Mouse (Mus musculus) splenic B cell, adult 2 months (primary cell): ENCODE data around the gene Nme3.
"Not testable (repeated sequence)": the region's sequence is repeated elsewhere in the genome, so short reads cannot be mapped to it uniquely, and the experiment has no call there.

ENCODE experiments used
- DNase-seq: peaks from one replicate; pipeline ENCODE4 v3.0.0-alpha.2; 2011; ENCODE audit warnings: low read depth, low spot score
- H3K27me3 ChIP-seq: 2 replicates; pipeline ENCODE4 v1.6.1; 2012; ENCODE audit warnings: mild to moderate bottlenecking, low read length, moderate library complexity, mixed read lengths; ENCODE audit not compliant: control insufficient read depth, poor library complexity, insufficient read depth, severe bottlenecking
- H3K36me3 ChIP-seq: 2 replicates; pipeline ENCODE4 v1.6.1; 2012; ENCODE audit warnings: mild to moderate bottlenecking, low read length, moderate library complexity, mixed read lengths; ENCODE audit not compliant: control insufficient read depth, poor library complexity, insufficient read depth, severe bottlenecking

The Nme3 gene

DNA sequence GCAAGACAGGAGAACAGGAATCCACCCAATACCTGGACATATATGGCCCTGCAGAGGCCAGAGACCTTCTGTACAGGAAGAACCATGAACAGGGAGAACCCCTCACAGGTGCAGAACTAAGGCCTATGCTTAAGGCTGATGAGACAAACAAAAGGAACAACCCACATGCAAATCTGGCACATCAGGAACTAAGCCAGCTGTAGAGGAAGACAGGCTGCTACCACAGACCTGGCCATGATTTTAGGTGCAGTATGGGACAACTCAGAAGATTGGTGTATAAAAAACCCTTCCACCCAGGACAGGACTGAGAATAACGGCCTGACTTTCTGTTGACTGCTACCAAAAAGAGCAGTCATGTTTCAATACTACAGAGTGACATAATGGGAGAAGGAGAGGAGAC, 47.3 kb downstream of the Nme3 start:
- not testable (repeated sequence) for H3K36me3 ChIP-seq, H3K27me3 ChIP-seq

More for the DNA sequence above, 47.3 kb downstream of the Nme3 start:
- DNase-seq: peak; percentile 59
